Mouse (Mus musculus): ENCODE data around the gene Pitx3.

- TF ChIP-seq CTCF (IDR thresholded peaks at IDR 0.05; ENCODE audit: borderline replicate concordance, control insufficient read depth, extremely low read depth, insufficient read depth, low read length, poor library complexity) (no peak), POLR2A (IDR thresholded peaks at IDR 0.05; ENCODE audit: control insufficient read depth, extremely low read depth, insufficient read depth, low read length, poor library complexity) (no peak)
Observed at GRCm38 (mm10) chr19:46104187-46104557, 44.0 kb downstream of the Pitx3 start.
